In genomic region chr11:85571040-85571439, GRCm38 (mm10) we compare ENCODE assay signal across 17 mouse cellular contexts.
DNase-seq lines count a peak whose midpoint lies in the region; ATAC-seq and TF ChIP-seq lines count a peak whose summit lies in the region.
"Had no signal": no experiment of that assay in that cellular context is flagged by ENCODE, and none has a peak within 500 bp of the region (broad histone marks: within the 10 kb centered on the region; RNA-seq: fewer than 3 reads in every experiment).

No protein-coding gene starts in this region.

- no peak for TF ChIP-seq CTCF in intestine, postnatal 0 days (IDR thresholded peaks at IDR 0.05; ENCODE audit: low read depth)

- H3K4me2 ChIP-seq in intestine, postnatal 0 days (replicated peaks; ENCODE audit: low read depth), result no peak overlapping the region
- H3K4me2 ChIP-seq in intestine, embryonic 16.5 days (ENCODE audit: low read depth, low read length), result no peak overlapping the region
- no peak overlapping the region for H3K4me2 ChIP-seq in lung, embryonic 15.5 days
- H3K4me2 ChIP-seq: hindbrain, embryonic 12.5 days; liver, embryonic 13.5 days; midbrain, embryonic 12.5 days had no signal

- peak; percentile 49; the same call in 1 of the 2 replicates for ATAC-seq in intestine, postnatal 0 days
- ATAC-seq in intestine, embryonic 16.5 days, result no peak
- ATAC-seq in lung, embryonic 15.5 days (ENCODE audit: borderline replicate concordance, extremely low read depth, low FRiP score, low TSS enrichment), result no peak
- ATAC-seq: forebrain, embryonic 16.5 days; Patski had no signal

- H3K27me3 ChIP-seq in intestine, postnatal 0 days (replicated peaks; ENCODE audit: control insufficient read depth, insufficient read depth, low read length), result no peaks in the 10 kb centered on the region
- H3K27me3 ChIP-seq in intestine, embryonic 16.5 days (replicated peaks; ENCODE audit: control insufficient read depth, insufficient read depth, low read length), result no peaks in the 10 kb centered on the region
- no peaks in the 10 kb centered on the region for H3K27me3 ChIP-seq in lung, embryonic 15.5 days
- H3K27me3 ChIP-seq: hindbrain, embryonic 12.5 days; liver, embryonic 13.5 days; Patski had no signal

- DNase-seq in lung, postnatal 14 days, result no peak
- DNase-seq in embryo, embryonic 11 days, result peak; percentile 8
- DNase-seq in lung, postnatal 36 days, result peak; percentile 23
- DNase-seq in cerebellum, adult 18-20 months, result no peak
- DNase-seq: cerebellum, adult 11-12 months; gastrocnemius, postnatal 10 days; kidney, adult 18-20 months; layer of hippocampus, adult 9-11 months; liver, embryonic 13.5 days; right cerebral cortex, postnatal 14 days had no signal

- no peaks in the 10 kb centered on the region for H3K9me3 ChIP-seq in intestine, postnatal 0 days (ENCODE audit: control insufficient read depth)
- no peaks in the 10 kb centered on the region for H3K9me3 ChIP-seq in intestine, embryonic 16.5 days (ENCODE audit: control insufficient read depth, low read length)
- H3K9me3 ChIP-seq in lung, embryonic 15.5 days, result no peaks in the 10 kb centered on the region
- H3K9me3 ChIP-seq: hindbrain, embryonic 12.5 days; liver, embryonic 13.5 days; midbrain, embryonic 12.5 days had no signal

- H3K36me3 ChIP-seq in intestine, postnatal 0 days (ENCODE audit: control insufficient read depth, insufficient read depth), result no peaks in the 10 kb centered on the region
- H3K36me3 ChIP-seq in intestine, embryonic 16.5 days (ENCODE audit: control insufficient read depth, insufficient read depth, low read length), result no peaks in the 10 kb centered on the region
- no peaks in the 10 kb centered on the region for H3K36me3 ChIP-seq in lung, embryonic 15.5 days
- H3K36me3 ChIP-seq: hindbrain, embryonic 12.5 days; liver, embryonic 13.5 days; midbrain, embryonic 12.5 days had no signal

- H3K4me1 ChIP-seq in intestine, postnatal 0 days (replicated peaks; ENCODE audit: control insufficient read depth, insufficient read depth, low read length), result peaks cover 10% of the 10 kb centered on the region; the same call in 1 of the 2 replicates
- H3K4me1 ChIP-seq in intestine, embryonic 16.5 days (ENCODE audit: control insufficient read depth, insufficient read depth, low read length), result peaks cover 16% of the 10 kb centered on the region
- peaks cover 41% of the 10 kb centered on the region for H3K4me1 ChIP-seq in lung, embryonic 15.5 days

- no peak overlapping the region for H3K4me3 ChIP-seq in intestine, postnatal 0 days (ENCODE audit: low read depth, low read length)
- H3K4me3 ChIP-seq in intestine, embryonic 16.5 days (ENCODE audit: low read length), result no peak overlapping the region
- H3K4me3 ChIP-seq in lung, embryonic 15.5 days, result no peak overlapping the region
- H3K4me3 ChIP-seq: hindbrain, embryonic 12.5 days; liver, embryonic 13.5 days; midbrain, embryonic 12.5 days had no signal

- H3K9ac ChIP-seq in intestine, postnatal 0 days (ENCODE audit: low read depth, low read length), result no peak overlapping the region
- H3K9ac ChIP-seq in intestine, embryonic 16.5 days (ENCODE audit: low read depth, low read length), result no peak overlapping the region
- no peak overlapping the region for H3K9ac ChIP-seq in lung, embryonic 15.5 days
- H3K9ac ChIP-seq: hindbrain, embryonic 12.5 days; liver, embryonic 13.5 days; midbrain, embryonic 12.5 days had no signal

- no peak overlapping the region for H3K27ac ChIP-seq in intestine, postnatal 0 days (ENCODE audit: low read depth, low read length)
- H3K27ac ChIP-seq in intestine, embryonic 16.5 days (ENCODE audit: low read length), result no peak overlapping the region
- peak overlapping the region; percentile 71 for H3K27ac ChIP-seq in lung, embryonic 15.5 days
- H3K27ac ChIP-seq: hindbrain, embryonic 12.5 days; liver, embryonic 13.5 days; midbrain, embryonic 12.5 days had no signal

- WGBS in intestine, postnatal 0 days, result 48% methylated on average over 3 of the region's 3 CpGs
- WGBS in intestine, embryonic 16.5 days, result 67% methylated on average over 3 of the region's 3 CpGs
- 53% methylated on average over 3 of the region's 3 CpGs for WGBS in lung, embryonic 15.5 days

Comparison
In these comparisons a context has a peak if more than half of its experiments do, and no peak if none do; other contexts are left out.
1. DNase-seq: peak in embryo, embryonic 11 days (single experiment) and lung, postnatal 36 days (single experiment); none in lung, postnatal 14 days (single experiment) and cerebellum, adult 18-20 months (0 of 2).